Mouse (Mus musculus) G1E (cell line): ENCODE data around the gene Myrf.

Experiments used
- CTCF ChIP-seq: IDR thresholded peaks from 2 replicates; pipeline ENCODE4 v1.5.1; 2012; ENCODE audit warnings: low read depth, low read length, inconsistent platforms, mixed read lengths
- GATA1 ChIP-seq: IDR thresholded peaks from 2 replicates; pipeline ENCODE4 v1.6.1; 2012; ENCODE audit warnings: borderline replicate concordance, low read length, inconsistent platforms, mixed read lengths
- POLR2AphosphoS5 ChIP-seq: IDR thresholded peaks from 2 replicates; pipeline ENCODE4 v1.6.1; 2012; ENCODE audit warnings: low read depth, low read length, inconsistent platforms; ENCODE audit not compliant: insufficient replicate concordance
- TAL1 ChIP-seq: conservative IDR thresholded peaks from 2 replicates; pipeline ENCODE4 v1.6.1; 2012; ENCODE audit warnings: low read depth, low read length, inconsistent platforms, mixed read lengths

GRCm38 (mm10) chr19:10197130-10197529 lies 43.4 kb downstream of the Myrf start:
- no peak for TF ChIP-seq CTCF
- no peak for TF ChIP-seq GATA1
- TF ChIP-seq TAL1 = no peak
- peak; percentile 92; the same call in 1 of the 2 replicates for TF ChIP-seq POLR2AphosphoS5
